Mouse (Mus musculus) retina, embryonic 14.5 days (tissue): ENCODE data around the gene Sel1l2.
"Not testable (repeated sequence)": the region's sequence is repeated elsewhere in the genome, so short reads cannot be mapped to it uniquely, and the experiment has no call there.

Experiments used
- DNase-seq: peaks from one replicate; pipeline ENCODE4 v3.0.0-alpha.2; 2015; ENCODE audit warnings: low spot score

Gene Sel1l2

GRCm38 (mm10) chr2:140214519-140215027 lies 174.9 kb downstream of the Sel1l2 start:
- DNase-seq: no peak

GRCm38 (mm10) chr2:140203756-140204155 lies 185.8 kb downstream of the Sel1l2 start:
- no peak for DNase-seq

- peak; percentile 1 for DNase-seq
Observed at GRCm38 (mm10) chr2:140202573-140202972, 186.9 kb downstream of the Sel1l2 start.

GRCm38 (mm10) chr2:140200713-140201112 lies 188.8 kb downstream of the Sel1l2 start:
- no peak for DNase-seq

GRCm38 (mm10) chr2:140185685-140186210 lies 203.8 kb downstream of the Sel1l2 start:
- not testable (repeated sequence) for DNase-seq
